11 mouse cellular contexts compared by ENCODE assay signal in the genomic region with DNA sequence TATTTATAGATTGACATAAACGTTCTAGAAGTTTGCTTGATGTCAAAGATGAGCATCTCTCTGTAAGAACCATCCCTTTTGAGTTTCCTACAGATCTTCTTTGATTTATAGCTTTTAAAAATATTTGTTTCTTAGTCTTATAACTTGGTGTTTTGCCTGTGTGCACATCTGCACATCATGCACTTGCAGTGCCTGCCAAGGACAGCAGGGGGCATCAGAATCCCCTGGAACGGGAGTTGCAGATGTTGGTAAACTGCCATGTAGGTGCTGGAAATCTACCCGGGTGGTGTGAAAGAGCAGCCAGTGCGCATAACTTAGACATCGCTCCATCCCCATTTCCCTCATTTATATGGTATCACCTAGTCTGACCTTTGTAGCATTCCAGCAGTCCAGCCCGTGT.
DNase-seq lines count a peak whose midpoint lies in the region.
"Had no signal": no experiment of that assay in that cellular context is flagged by ENCODE, and none has a peak within 500 bp of the region (broad histone marks: within the 10 kb centered on the region; RNA-seq: fewer than 3 reads in every experiment).

No protein-coding gene starts in this region.

- intact Hi-C loops in heart, postnatal 25 days (cut with DNase I): no loop called here

- DNase-seq in heart, postnatal 4 days: peak; percentile 12
- DNase-seq in heart, postnatal 25 days (ENCODE audit: low spot score): no peak
- peak; percentile 13 for DNase-seq in right cerebral cortex, postnatal 14 days
- DNase-seq in right cerebral cortex, adult 18-20 months: no peak
- DNase-seq in adipocyte (ENCODE audit: low spot score): peak; percentile 8
- DNase-seq in thymus, postnatal 14 days: peak; percentile 53
- no peak for DNase-seq in urinary bladder, postnatal 25 days (ENCODE audit: low spot score)
- no peak for DNase-seq in left cerebral cortex, adult 18-20 months (ENCODE audit: low spot score in 2 of 2)
- DNase-seq: gastrocnemius, postnatal 25 days; heart, postnatal 36 days; midbrain, embryonic 14.5 days had no signal

Comparison
In these comparisons a context has a peak if more than half of its experiments do, and no peak if none do; other contexts are left out.
1. DNase-seq: peak in heart, postnatal 4 days (single experiment), right cerebral cortex, postnatal 14 days (single experiment), adipocyte (single experiment) and thymus, postnatal 14 days (single experiment); none in heart, postnatal 25 days (single experiment), right cerebral cortex, adult 18-20 months (single experiment), urinary bladder, postnatal 25 days (single experiment) and left cerebral cortex, adult 18-20 months (0 of 2).